Comparison of ENCODE assay signal across 8 mouse cellular contexts in genomic region chrX:108832674-108833189, GRCm38 (mm10). TPM values are rescaled to one million over a fixed set of nuclear protein-coding genes. Genes with fewer than 3 reads are reported as not detected.
A peak's percentile ranks its signal among the peaks of the same experiment; 100 is the strongest.
DNase-seq lines count a peak whose midpoint lies in the region; ATAC-seq lines count a peak whose summit lies in the region.

No protein-coding gene starts in this region.

- H3K4me2 ChIP-seq in embryonic facial prominence, embryonic 14.5 days (ENCODE audit: low read depth, low read length), result peak overlapping the region; percentile 50
- peak overlapping the region; percentile 49 for H3K4me2 ChIP-seq in kidney, embryonic 14.5 days (replicated peaks; ENCODE audit: low read depth, low read length)
- peak overlapping the region; percentile 51 for H3K4me2 ChIP-seq in limb, embryonic 15.5 days

- H3K4me3 ChIP-seq in embryonic facial prominence, embryonic 14.5 days (ENCODE audit: low read depth, low read length), result peak overlapping the region; percentile 42
- H3K4me3 ChIP-seq in kidney, embryonic 14.5 days (ENCODE audit: low read length), result peak overlapping the region; percentile 53
- H3K4me3 ChIP-seq in limb, embryonic 15.5 days, result peak overlapping the region; percentile 55

- H3K9me3 ChIP-seq in embryonic facial prominence, embryonic 14.5 days (ENCODE audit: control insufficient read depth, low read length), result no peaks in the 10 kb centered on the region
- no peaks in the 10 kb centered on the region for H3K9me3 ChIP-seq in kidney, embryonic 14.5 days (ENCODE audit: control insufficient read depth, low read length)
- no peaks in the 10 kb centered on the region for H3K9me3 ChIP-seq in limb, embryonic 15.5 days

- peak; percentile 88 for ATAC-seq in embryonic facial prominence, embryonic 14.5 days (ENCODE audit: low read depth)
- peak; percentile 81 for ATAC-seq in kidney, embryonic 14.5 days (ENCODE audit: low FRiP score, low TSS enrichment)
- ATAC-seq in limb, embryonic 15.5 days (ENCODE audit: insufficient number of reproducible peaks, low FRiP score, low TSS enrichment, low read depth), result peak; percentile 81

- H3K27me3 ChIP-seq in embryonic facial prominence, embryonic 14.5 days (replicated peaks; ENCODE audit: control insufficient read depth, insufficient read depth, low read length), result no peaks in the 10 kb centered on the region
- no peaks in the 10 kb centered on the region for H3K27me3 ChIP-seq in kidney, embryonic 14.5 days (ENCODE audit: control insufficient read depth, insufficient read depth, low read length)
- H3K27me3 ChIP-seq in limb, embryonic 15.5 days, result no peaks in the 10 kb centered on the region

- peak; percentile 89 for DNase-seq in 3T3-L1 (ENCODE audit: low read depth, low spot score)
- DNase-seq in adrenal gland, postnatal 4 days (ENCODE audit: low spot score in 2 of 2), result peak; percentile 14 to 47
- DNase-seq in embryonic facial prominence, embryonic 14.5 days (ENCODE audit: low spot score), result peak; percentile 93
- peak; percentile 89 to 92 for DNase-seq in heart, adult 9 months (ENCODE audit: low spot score in 2 of 2)
- DNase-seq in monocyte, adult 2 months (ENCODE audit: low read depth in 1 of 2, low spot score in 2 of 2), result peak; percentile 35 to 65
- DNase-seq in spleen, postnatal 36 days (ENCODE audit: low spot score in 2 of 2), result peak; percentile 80 to 83

- peak overlapping the region; percentile 67 for H3K9ac ChIP-seq in embryonic facial prominence, embryonic 14.5 days (ENCODE audit: low read depth, low read length)
- H3K9ac ChIP-seq in kidney, embryonic 14.5 days (ENCODE audit: low read depth, low read length), result peak overlapping the region; percentile 64
- H3K9ac ChIP-seq in limb, embryonic 15.5 days, result peak overlapping the region; percentile 31

- H3K27ac ChIP-seq in embryonic facial prominence, embryonic 14.5 days (replicated peaks; ENCODE audit: low read depth, low read length), result peak overlapping the region; percentile 85
- peak overlapping the region; percentile 73 for H3K27ac ChIP-seq in kidney, embryonic 14.5 days (ENCODE audit: low read depth, low read length)
- H3K27ac ChIP-seq in limb, embryonic 15.5 days, result peak overlapping the region; percentile 81

- H3K36me3 ChIP-seq in embryonic facial prominence, embryonic 14.5 days (ENCODE audit: control insufficient read depth, insufficient read depth, low read length), result no peaks in the 10 kb centered on the region
- no peaks in the 10 kb centered on the region for H3K36me3 ChIP-seq in kidney, embryonic 14.5 days (ENCODE audit: control insufficient read depth, insufficient read depth, low read length)
- no peaks in the 10 kb centered on the region for H3K36me3 ChIP-seq in limb, embryonic 15.5 days

- WGBS in embryonic facial prominence, embryonic 14.5 days, result 23% methylated on average over 13 of the region's 13 CpGs
- 29% methylated on average over 13 of the region's 13 CpGs for WGBS in kidney, embryonic 14.5 days
- 21% methylated on average over 13 of the region's 13 CpGs for WGBS in limb, embryonic 15.5 days

- H3K4me1 ChIP-seq in embryonic facial prominence, embryonic 14.5 days (ENCODE audit: control insufficient read depth, insufficient read depth, low read length), result no peaks in the 10 kb centered on the region
- H3K4me1 ChIP-seq in kidney, embryonic 14.5 days (ENCODE audit: control insufficient read depth, insufficient read depth, low read length), result no peaks in the 10 kb centered on the region
- H3K4me1 ChIP-seq in limb, embryonic 15.5 days, result no peaks in the 10 kb centered on the region

RNA-seq across cellular contexts. Expression of gene Brwd3, which starts 1.4 kb away (rescaled TPM):
- 10 to 100 TPM; 14.2 to 14.8 TPM for total RNA-seq in adrenal gland, postnatal 4 days (2021)
- polyA plus RNA-seq in embryonic facial prominence, embryonic 14.5 days (2014; fragmentation: Nextera tagmentation; extraction: Ambion mirVana), result 3.3 and 4.3 TPM in 2 replicates
- 3.1 and 4.5 TPM in 2 replicates for polyA plus RNA-seq in kidney, embryonic 14.5 days (2014; fragmentation: Nextera tagmentation; extraction: Ambion mirVana)
- 2.9 and 3.3 TPM in 2 replicates for polyA plus RNA-seq in limb, embryonic 15.5 days (2015; fragmentation: Nextera tagmentation; extraction: Ambion mirVana)

Comparison
In these comparisons a context has a peak if more than half of its experiments do, and no peak if none do; other contexts are left out.
1. Peak in every context shown above with its lines: DNase-seq, ATAC-seq, H3K4me3 ChIP-seq and H3K27ac ChIP-seq.
2. DNase-seq: peak in every context shown above with its lines; median percentile 93 in embryonic facial prominence, embryonic 14.5 days; 90 in heart, adult 9 months; 89 in 3T3-L1; 82 in spleen, postnatal 36 days; 50 in monocyte, adult 2 months; 30 in adrenal gland, postnatal 4 days.